Mouse (Mus musculus): ENCODE data around the gene Hoxa2. TPM values are rescaled to one million over a fixed set of nuclear protein-coding genes. Genes with fewer than 3 reads are reported as not detected.

Hoxa2 gene
- polyA plus RNA-seq, 1 experiment from 2014 or later, result 0.10 TPM

GRCm38 (mm10) chr6:52170166-52170897 is 5.7 kb upstream of the Hoxa2 start:
- WGBS, result under 1% methylated on average over 40 of the region's 40 CpGs
- H3K27me3 ChIP-seq (ENCODE audit: control insufficient read depth, insufficient read depth, low read depth, low read length), result peaks cover 74% of the 10 kb centered on the region
- no peak overlapping the region for H3K4me2 ChIP-seq (ENCODE audit: low read length)
- ATAC-seq, result no peak
- H3K27ac ChIP-seq (ENCODE audit: low read length), result no peak overlapping the region
- no peak overlapping the region for H3K9ac ChIP-seq (ENCODE audit: low read depth, low read length)
- no peak overlapping the region for H3K4me3 ChIP-seq (ENCODE audit: low read depth, low read length)
- no peaks in the 10 kb centered on the region for H3K9me3 ChIP-seq (replicated peaks; ENCODE audit: control insufficient read depth, low read length, poor library complexity, severe bottlenecking)
- peaks cover 3% of the 10 kb centered on the region; the same call in 1 of the 2 replicates for H3K4me1 ChIP-seq (ENCODE audit: control insufficient read depth, insufficient read depth, low read length)
- H3K36me3 ChIP-seq (ENCODE audit: control insufficient read depth, insufficient read depth, low read length), result no peaks in the 10 kb centered on the region

GRCm38 (mm10) chr6:52169499-52170165 is 5.0 kb upstream of the Hoxa2 start:
- Histone ChIP-seq H3K36me3 (ENCODE audit: control insufficient read depth, insufficient read depth, low read length) (no peaks in the 10 kb centered on the region), H3K9ac (ENCODE audit: low read depth, low read length) (no peak overlapping the region), H3K4me3 (ENCODE audit: low read depth, low read length) (no peak overlapping the region), H3K27me3 (ENCODE audit: control insufficient read depth, insufficient read depth, low read depth, low read length) (peaks cover 71% of the 10 kb centered on the region), H3K27ac (ENCODE audit: low read length) (no peak overlapping the region), H3K9me3 (replicated peaks; ENCODE audit: control insufficient read depth, low read length, poor library complexity, severe bottlenecking) (no peaks in the 10 kb centered on the region), H3K4me2 (ENCODE audit: low read length) (no peak overlapping the region), H3K4me1 (ENCODE audit: control insufficient read depth, insufficient read depth, low read length) (peaks cover 3% of the 10 kb centered on the region; the same call in 1 of the 2 replicates)
- no peak for ATAC-seq
- WGBS, result 5% methylated on average over 16 of the region's 16 CpGs

- H3K9ac ChIP-seq (ENCODE audit: low read depth, low read length), result no peak overlapping the region
- no peak overlapping the region for H3K4me3 ChIP-seq (ENCODE audit: low read depth, low read length)
- H3K4me2 ChIP-seq (ENCODE audit: low read length), result no peak overlapping the region
- peaks cover 3% of the 10 kb centered on the region; the same call in 1 of the 2 replicates for H3K4me1 ChIP-seq (ENCODE audit: control insufficient read depth, insufficient read depth, low read length)
- H3K27ac ChIP-seq (ENCODE audit: low read length), result no peak overlapping the region
- H3K9me3 ChIP-seq (replicated peaks; ENCODE audit: control insufficient read depth, low read length, poor library complexity, severe bottlenecking), result no peaks in the 10 kb centered on the region
- under 1% methylated on average over 42 of the region's 42 CpGs for WGBS
- H3K27me3 ChIP-seq (ENCODE audit: control insufficient read depth, insufficient read depth, low read depth, low read length), result peaks cover 74% of the 10 kb centered on the region
- ATAC-seq, result no peak
- no peaks in the 10 kb centered on the region for H3K36me3 ChIP-seq (ENCODE audit: control insufficient read depth, insufficient read depth, low read length)
Observed at GRCm38 (mm10) chr6:52168191-52169055, 3.8 kb upstream of the Hoxa2 start.

GRCm38 (mm10) chr6:52167736-52168161 is 3.1 kb upstream of the Hoxa2 start:
- Histone ChIP-seq H3K9ac (ENCODE audit: low read depth, low read length) (no peak overlapping the region), H3K4me3 (ENCODE audit: low read depth, low read length) (no peak overlapping the region), H3K4me1 (ENCODE audit: control insufficient read depth, insufficient read depth, low read length) (peaks cover 3% of the 10 kb centered on the region; the same call in 1 of the 2 replicates), H3K9me3 (replicated peaks; ENCODE audit: control insufficient read depth, low read length, poor library complexity, severe bottlenecking) (no peaks in the 10 kb centered on the region), H3K27me3 (ENCODE audit: control insufficient read depth, insufficient read depth, low read depth, low read length) (peaks cover 74% of the 10 kb centered on the region), H3K27ac (ENCODE audit: low read length) (no peak overlapping the region), H3K36me3 (ENCODE audit: control insufficient read depth, insufficient read depth, low read length) (no peaks in the 10 kb centered on the region), H3K4me2 (ENCODE audit: low read length) (no peak overlapping the region)
- no peak for ATAC-seq
- under 1% methylated on average over 14 of the region's 14 CpGs for WGBS

GRCm38 (mm10) chr6:52167176-52167575 is 2.5 kb upstream of the Hoxa2 start:
- ATAC-seq, result no peak
- 5% methylated on average over 1 of the region's 1 CpGs for WGBS
- Histone ChIP-seq H3K4me2 (ENCODE audit: low read length) (no peak overlapping the region), H3K9ac (ENCODE audit: low read depth, low read length) (no peak overlapping the region), H3K9me3 (replicated peaks; ENCODE audit: control insufficient read depth, low read length, poor library complexity, severe bottlenecking) (no peaks in the 10 kb centered on the region), H3K4me3 (ENCODE audit: low read depth, low read length) (no peak overlapping the region), H3K36me3 (ENCODE audit: control insufficient read depth, insufficient read depth, low read length) (no peaks in the 10 kb centered on the region), H3K27me3 (ENCODE audit: control insufficient read depth, insufficient read depth, low read depth, low read length) (peaks cover 71% of the 10 kb centered on the region), H3K4me1 (ENCODE audit: control insufficient read depth, insufficient read depth, low read length) (no peaks in the 10 kb centered on the region), H3K27ac (ENCODE audit: low read length) (no peak overlapping the region)

- H3K27ac ChIP-seq (ENCODE audit: low read length), result no peak overlapping the region
- no peaks in the 10 kb centered on the region for H3K36me3 ChIP-seq (ENCODE audit: control insufficient read depth, insufficient read depth, low read length)
- no peak overlapping the region for H3K4me3 ChIP-seq (ENCODE audit: low read depth, low read length)
- 5% methylated on average over 4 of the region's 4 CpGs for WGBS
- peaks cover 71% of the 10 kb centered on the region for H3K27me3 ChIP-seq (ENCODE audit: control insufficient read depth, insufficient read depth, low read depth, low read length)
- no peak for ATAC-seq
- no peaks in the 10 kb centered on the region for H3K9me3 ChIP-seq (replicated peaks; ENCODE audit: control insufficient read depth, low read length, poor library complexity, severe bottlenecking)
- H3K4me1 ChIP-seq (ENCODE audit: control insufficient read depth, insufficient read depth, low read length), result no peaks in the 10 kb centered on the region
- H3K9ac ChIP-seq (ENCODE audit: low read depth, low read length), result no peak overlapping the region
- no peak overlapping the region for H3K4me2 ChIP-seq (ENCODE audit: low read length)
Observed at GRCm38 (mm10) chr6:52166431-52167077, 1.9 kb upstream of the Hoxa2 start.

GRCm38 (mm10) chr6:52165441-52166370 is 1.1 kb upstream of the Hoxa2 start:
- Histone ChIP-seq H3K9ac (ENCODE audit: low read depth, low read length) (no peak overlapping the region), H3K4me3 (ENCODE audit: low read depth, low read length) (no peak overlapping the region), H3K4me2 (ENCODE audit: low read length) (no peak overlapping the region), H3K27ac (ENCODE audit: low read length) (no peak overlapping the region), H3K4me1 (ENCODE audit: control insufficient read depth, insufficient read depth, low read length) (no peaks in the 10 kb centered on the region), H3K27me3 (ENCODE audit: control insufficient read depth, insufficient read depth, low read depth, low read length) (peaks cover 69% of the 10 kb centered on the region), H3K36me3 (ENCODE audit: control insufficient read depth, insufficient read depth, low read length) (no peaks in the 10 kb centered on the region), H3K9me3 (replicated peaks; ENCODE audit: control insufficient read depth, low read length, poor library complexity, severe bottlenecking) (no peaks in the 10 kb centered on the region)
- no peak for ATAC-seq
- under 1% methylated on average over 28 of the region's 28 CpGs for WGBS
